Mouse (Mus musculus) testis, adult 2 months (tissue): Measurements from ENCODE around the gene Kif23. TPM values are rescaled to one million over a fixed set of nuclear protein-coding genes. Genes with fewer than 3 reads are reported as not detected.

Experiments
- H3K27ac ChIP-seq: fragments of 200-500 bp; 2 replicates; pipeline ENCODE4 v1.5.1; 2012; ENCODE audit warnings: low read depth, low read length; ENCODE audit not compliant: control insufficient read depth, insufficient read depth
- H3K27me3 ChIP-seq: fragments of 200-500 bp; 2 replicates; pipeline ENCODE4 v1.6.1; 2012; ENCODE audit warnings: mild to moderate bottlenecking, low read length, moderate library complexity; ENCODE audit not compliant: control insufficient read depth, insufficient read depth
- H3K36me3 ChIP-seq: fragments of 200-500 bp; 2 replicates; pipeline ENCODE4 v1.6.1; 2012; ENCODE audit warnings: mild to moderate bottlenecking, low read length; ENCODE audit not compliant: control insufficient read depth, insufficient read depth
- H3K4me1 ChIP-seq: fragments of 200-500 bp; 2 replicates; pipeline ENCODE4 v1.6.1; 2012; ENCODE audit warnings: low read length; ENCODE audit not compliant: control insufficient read depth, insufficient read depth
- H3K4me3 ChIP-seq: fragments of 200-500 bp; 2 replicates; pipeline ENCODE4 v1.5.1; 2012; ENCODE audit warnings: low read depth, mild to moderate bottlenecking, low read length, moderate library complexity, mixed read lengths; ENCODE audit not compliant: control insufficient read depth
- CTCF ChIP-seq: fragments of 200-500 bp; IDR thresholded peaks from 2 replicates; pipeline ENCODE4 v1.5.1; 2012; ENCODE audit warnings: low read depth, mild to moderate bottlenecking, inconsistent platforms, low read length, moderate library complexity; ENCODE audit not compliant: control insufficient read depth, insufficient read depth, insufficient replicate concordance
- POLR2A ChIP-seq: fragments of 200-500 bp; IDR thresholded peaks from 2 replicates; pipeline ENCODE4 v1.6.1; 2012; ENCODE audit warnings: low read depth, mild to moderate bottlenecking, inconsistent platforms, low read length, moderate library complexity; ENCODE audit not compliant: control insufficient read depth
- polyA plus RNA-seq: library from polyadenylated mRNA; depleted of rRNA; stranded (reverse); fragments of >200 nt; gene quantifications from 2 replicates; pipeline ENCODE4 v1.2.3, GENCODE M21; 2012; rRNA removed

Gene Kif23
- polyA plus RNA-seq, result 8.4 and 12.8 TPM in 2 replicates

GRCm38 (mm10) chr9:61946623-61947401 lies at the start of gene Kif23:
Gene Kif23 (minus strand): TSS chr9:61946774.
- H3K4me1 ChIP-seq, result peaks cover 9% of the 10 kb centered on the region
- peak within 1 kb of the TSS; percentile 88 for H3K4me3 ChIP-seq
- H3K27me3 ChIP-seq, result no peaks in the 10 kb centered on the region
- H3K27ac ChIP-seq, result peak within 1 kb of the TSS; percentile 74
- TF ChIP-seq CTCF (peak; percentile 37; the same call in 1 of the 2 replicates), POLR2A (peak; percentile 85)
- H3K36me3 ChIP-seq, result no peaks in the 10 kb centered on the region; the same call in 1 of the 2 replicates

- H3K4me1 ChIP-seq, result peaks cover under 1% of the 10 kb centered on the region; the same call in 1 of the 2 replicates
- no peak overlapping the region for H3K27ac ChIP-seq
- no peak for TF ChIP-seq POLR2A
- no peak for TF ChIP-seq CTCF
These were observed 44.6 kb upstream of the Kif23 start for GRCm38 (mm10) chr9:61991158-61991557.

GRCm38 (mm10) chr9:61990738-61991137 lies 44.2 kb upstream of the Kif23 start:
- H3K36me3 ChIP-seq, result no peaks in the 10 kb centered on the region
- no peak overlapping the region for H3K4me3 ChIP-seq
- H3K4me1 ChIP-seq, result peaks cover 2% of the 10 kb centered on the region; the same call in 1 of the 2 replicates
- H3K27me3 ChIP-seq, result no peaks in the 10 kb centered on the region
- H3K27ac ChIP-seq, result no peak overlapping the region
- no peak for TF ChIP-seq CTCF

More at GRCm38 (mm10) chr9:61991158-61991557, 44.6 kb upstream of the Kif23 start:
- H3K27me3 ChIP-seq, result no peaks in the 10 kb centered on the region
- H3K36me3 ChIP-seq, result no peaks in the 10 kb centered on the region
- no peak overlapping the region for H3K4me3 ChIP-seq

- no peak for TF ChIP-seq POLR2A
- no peak for TF ChIP-seq CTCF
- Histone ChIP-seq H3K27me3 (no peaks in the 10 kb centered on the region), H3K36me3 (no peaks in the 10 kb centered on the region), H3K4me3 (no peak overlapping the region), H3K27ac (no peak overlapping the region), H3K4me1 (peaks cover 2% of the 10 kb centered on the region; the same call in 1 of the 2 replicates)
These were observed 39.5 kb upstream of the Kif23 start for GRCm38 (mm10) chr9:61986055-61986454.

GRCm38 (mm10) chr9:61985183-61985863 lies 38.7 kb upstream of the Kif23 start:
- TF ChIP-seq CTCF (peak; percentile 47; the same call in 1 of the 2 replicates), POLR2A (no peak)
- Histone ChIP-seq H3K27me3 (no peaks in the 10 kb centered on the region), H3K4me3 (no peak overlapping the region), H3K4me1 (peaks cover 2% of the 10 kb centered on the region; the same call in 1 of the 2 replicates), H3K36me3 (no peaks in the 10 kb centered on the region), H3K27ac (no peak overlapping the region)

GRCm38 (mm10) chr9:61982940-61983620 lies 36.5 kb upstream of the Kif23 start:
- no peak overlapping the region for H3K27ac ChIP-seq
- TF ChIP-seq POLR2A, result no peak
- TF ChIP-seq CTCF, result no peak
- no peaks in the 10 kb centered on the region for H3K36me3 ChIP-seq
- no peaks in the 10 kb centered on the region for H3K27me3 ChIP-seq
- no peak overlapping the region for H3K4me3 ChIP-seq
- H3K4me1 ChIP-seq, result peaks cover 2% of the 10 kb centered on the region; the same call in 1 of the 2 replicates

- TF ChIP-seq POLR2A, result no peak
- TF ChIP-seq CTCF, result no peak
- H3K4me1 ChIP-seq, result peaks cover 2% of the 10 kb centered on the region; the same call in 1 of the 2 replicates
These were observed 35.3 kb upstream of the Kif23 start for GRCm38 (mm10) chr9:61981876-61982275.

More at GRCm38 (mm10) chr9:61981876-61982275, 35.3 kb upstream of the Kif23 start:
- H3K27me3 ChIP-seq, result no peaks in the 10 kb centered on the region
- H3K36me3 ChIP-seq, result no peaks in the 10 kb centered on the region
- H3K4me3 ChIP-seq, result no peak overlapping the region
- H3K27ac ChIP-seq, result no peak overlapping the region
